Mouse (Mus musculus) MEL-GATA-1-ER (cell line): Measurements from ENCODE around the gene Spin2g.
"Not testable (repeated sequence)": the region's sequence is repeated elsewhere in the genome, so short reads cannot be mapped to it uniquely, and the experiment has no call there.

Experiments
- DNase-seq: peaks from one replicate; pipeline ENCODE4 v3.0.0-alpha.2; 2012; ENCODE audit warnings: low read depth; ENCODE audit errors: extremely low read depth

Spin2g gene

GRCm38 (mm10) chrX:34238633-34239032 is at the start of gene Spin2g:
Gene Spin2g, minus strand, starts transcription at chrX:34238733.
- not testable (repeated sequence) for DNase-seq
